Mouse (Mus musculus): ENCODE measurements around the gene Gm5724.

The Gm5724 gene

GRCm38 (mm10) chr6:141773710-141774109 lies at the start of gene Gm5724:
Gm5724 (minus strand) TSS chr6:141773810.
- DNase-seq, result no peak

GRCm38 (mm10) chr6:141797837-141798236 lies 24.2 kb upstream of the Gm5724 start:
- DNase-seq, result no peak

GRCm38 (mm10) chr6:141774476-141774875 lies 866 bp upstream of the Gm5724 start:
- no peak for DNase-seq

GRCm38 (mm10) chr6:141691246-141691645 lies 82.4 kb downstream of the Gm5724 start:
- DNase-seq, result no peak

GRCm38 (mm10) chr6:141687008-141687407 lies 86.6 kb downstream of the Gm5724 start:
- no peak for DNase-seq
